11 mouse cellular contexts compared by ENCODE assay signal in genomic region chr8:66772653-66773052, GRCm38 (mm10).
DNase-seq lines count a peak whose midpoint lies in the region; ATAC-seq and TF ChIP-seq lines count a peak whose summit lies in the region.
"Had no signal": no experiment of that assay in that cellular context is flagged by ENCODE, and none has a peak within 500 bp of the region (broad histone marks: within the 10 kb centered on the region; RNA-seq: fewer than 3 reads in every experiment).

No protein-coding gene starts in this region.

- H3K27me3 ChIP-seq in kidney, adult 2 months (replicated peaks; ENCODE audit: control insufficient read depth, insufficient read depth, low read length) = no peaks in the 10 kb centered on the region
- H3K27me3 ChIP-seq in heart, embryonic 12.5 days (replicated peaks) = no peaks in the 10 kb centered on the region
- no peaks in the 10 kb centered on the region for H3K27me3 ChIP-seq in lung, postnatal 0 days (replicated peaks; ENCODE audit: insufficient read depth, low read length)
- H3K27me3 ChIP-seq: intestine, embryonic 15.5 days had no signal

- no peaks in the 10 kb centered on the region for H3K9me3 ChIP-seq in heart, embryonic 12.5 days (replicated peaks)
- H3K9me3 ChIP-seq in lung, postnatal 0 days (ENCODE audit: low read length) = no peaks in the 10 kb centered on the region
- H3K9me3 ChIP-seq: intestine, embryonic 15.5 days had no signal

- TF ChIP-seq EP300 in lung, postnatal 0 days (IDR thresholded peaks at IDR 0.05) = no peak

- peak; percentile 73; the same call in 1 of the 2 replicates for ATAC-seq in heart, embryonic 12.5 days (ENCODE audit: insufficient number of reproducible peaks, low FRiP score)
- peak; percentile 66 for ATAC-seq in lung, postnatal 0 days
- ATAC-seq: intestine, embryonic 15.5 days had no signal

- peak overlapping the region; percentile 31 for H3K4me2 ChIP-seq in heart, embryonic 12.5 days
- H3K4me2 ChIP-seq in lung, postnatal 0 days (replicated peaks; ENCODE audit: low read depth, low read length) = no peak overlapping the region
- H3K4me2 ChIP-seq: intestine, embryonic 15.5 days had no signal

- H3K36me3 ChIP-seq in kidney, adult 2 months (ENCODE audit: control insufficient read depth, insufficient read depth, low read length) = no peaks in the 10 kb centered on the region
- no peaks in the 10 kb centered on the region for H3K36me3 ChIP-seq in heart, embryonic 12.5 days
- no peaks in the 10 kb centered on the region for H3K36me3 ChIP-seq in lung, postnatal 0 days (ENCODE audit: insufficient read depth, low read length)
- H3K36me3 ChIP-seq: intestine, embryonic 15.5 days had no signal

- H3K4me3 ChIP-seq in kidney, adult 2 months (ENCODE audit: insufficient read depth, low read depth, low read length) = no peak overlapping the region
- H3K4me3 ChIP-seq in heart, embryonic 12.5 days = no peak overlapping the region
- H3K4me3 ChIP-seq in lung, postnatal 0 days (ENCODE audit: low read depth, low read length) = no peak overlapping the region
- H3K4me3 ChIP-seq: intestine, embryonic 15.5 days had no signal

- no peaks in the 10 kb centered on the region for H3K4me1 ChIP-seq in kidney, adult 2 months (ENCODE audit: control insufficient read depth, insufficient read depth, low read length)
- peaks cover 7% of the 10 kb centered on the region for H3K4me1 ChIP-seq in heart, embryonic 12.5 days (replicated peaks)
- no peaks in the 10 kb centered on the region for H3K4me1 ChIP-seq in lung, postnatal 0 days (ENCODE audit: insufficient read depth, low read depth, low read length)
- H3K4me1 ChIP-seq: intestine, embryonic 15.5 days had no signal

- no peak for TF ChIP-seq CTCF in kidney, adult 2 months (conservative IDR thresholded peaks at IDR 0.05; ENCODE audit: insufficient read depth, insufficient read length, low read depth, low read length)
- no peak for TF ChIP-seq CTCF in lung, postnatal 0 days (IDR thresholded peaks at IDR 0.05)

- 69% methylated on average over 4 of the region's 4 CpGs for WGBS in kidney, adult 2 months
- 40% methylated on average over 4 of the region's 4 CpGs for WGBS in heart, embryonic 12.5 days
- WGBS in lung, postnatal 0 days = 56% methylated on average over 4 of the region's 4 CpGs

- peak; percentile 10 for DNase-seq in kidney, adult 2 months
- DNase-seq in kidney, adult 8-10 months = no peak
- peak; percentile 14 for DNase-seq in adipocyte (ENCODE audit: low spot score)
- peak; percentile 38 for DNase-seq in lung, postnatal 0 days (ENCODE audit: low spot score)
- DNase-seq in B cell, adult 2 months = no peak
- no peak for DNase-seq in left cerebral cortex, adult 8-10 months (ENCODE audit: low spot score in 2 of 2)
- no peak for DNase-seq in layer of hippocampus, adult 9-10 months (ENCODE audit: low spot score)
- DNase-seq: cerebellum, postnatal 10 days; thymus, postnatal 4 days had no signal

- no peak overlapping the region for H3K27ac ChIP-seq in kidney, adult 2 months (ENCODE audit: insufficient read depth, low read depth, low read length)
- H3K27ac ChIP-seq in heart, embryonic 12.5 days (ENCODE audit: poor library complexity, severe bottlenecking) = 0 out of 2 replicates have a peak overlapping the region, but pooled peaks have one; percentile 59
- H3K27ac ChIP-seq in lung, postnatal 0 days (ENCODE audit: low read length) = no peak overlapping the region
- H3K27ac ChIP-seq: intestine, embryonic 15.5 days had no signal

- no peak overlapping the region for H3K9ac ChIP-seq in heart, embryonic 12.5 days
- H3K9ac ChIP-seq in lung, postnatal 0 days (replicated peaks; ENCODE audit: low read depth) = no peak overlapping the region
- H3K9ac ChIP-seq: intestine, embryonic 15.5 days had no signal

- no peak for TF ChIP-seq POLR2A in kidney, adult 2 months (IDR thresholded peaks at IDR 0.05; ENCODE audit: low read depth, low read length)

Comparison
In these comparisons a context has a peak if more than half of its experiments do, and no peak if none do; other contexts are left out.
1. DNase-seq: peak in kidney, adult 2 months (single experiment), adipocyte (single experiment) and lung, postnatal 0 days (single experiment); none in kidney, adult 8-10 months (0 of 2), B cell, adult 2 months (0 of 2), left cerebral cortex, adult 8-10 months (0 of 2) and layer of hippocampus, adult 9-10 months (single experiment).